Mouse (Mus musculus) layer of hippocampus, adult 9-10 months (tissue): ENCODE data around the gene Ankrd13b.

Experiments
- DNase-seq: peaks from one replicate; pipeline ENCODE4 v3.0.0; 2022; ENCODE audit warnings: low spot score

Ankrd13b gene

DNA sequence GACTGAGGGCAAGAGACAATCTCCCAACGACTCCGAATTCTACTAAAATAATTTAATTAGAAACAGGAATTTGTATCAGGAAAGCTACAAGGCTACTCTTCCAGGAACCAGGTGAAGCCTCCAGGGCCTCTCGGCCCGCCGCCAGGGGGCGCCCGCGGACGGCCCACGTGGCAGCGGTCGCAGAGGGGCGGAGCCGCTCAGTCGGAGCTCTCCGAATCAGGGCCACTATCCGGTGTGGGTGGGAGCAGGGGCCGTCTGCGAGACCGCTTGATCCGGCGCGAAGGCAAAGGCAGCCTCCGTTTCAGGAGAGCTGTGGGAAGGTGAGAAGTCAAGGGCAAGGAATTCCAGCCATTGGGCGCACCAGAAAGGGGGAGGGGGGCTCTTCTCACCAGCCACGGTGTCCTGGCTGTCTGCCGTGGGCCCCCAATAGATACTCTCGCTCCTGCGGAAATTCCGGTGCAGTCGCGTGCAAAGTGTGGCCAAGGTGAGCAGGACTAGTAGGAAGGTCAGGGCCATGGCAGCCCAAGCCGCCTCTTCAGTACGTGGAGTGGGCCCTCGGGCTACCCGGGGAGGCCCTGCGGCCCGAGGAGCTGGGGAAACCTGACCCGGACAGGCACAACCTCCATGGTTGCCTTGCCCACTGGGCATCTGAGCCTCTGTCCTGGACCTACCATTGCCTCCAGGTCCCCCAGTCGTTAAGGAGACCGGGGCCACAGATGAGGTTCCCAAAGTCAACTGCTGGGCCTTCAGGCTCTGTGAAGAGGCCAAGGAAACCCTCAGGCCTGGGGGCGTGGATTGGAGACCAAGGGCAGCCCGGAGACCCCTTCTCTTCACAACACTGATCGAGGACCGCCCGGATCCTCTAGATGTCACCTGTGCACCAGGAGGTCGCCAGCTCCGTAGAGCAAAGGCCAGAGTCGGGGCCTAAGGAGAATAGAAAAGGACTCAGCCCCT lies 18.9 kb upstream of the Ankrd13b start:
- DNase-seq: no peak

DNA sequence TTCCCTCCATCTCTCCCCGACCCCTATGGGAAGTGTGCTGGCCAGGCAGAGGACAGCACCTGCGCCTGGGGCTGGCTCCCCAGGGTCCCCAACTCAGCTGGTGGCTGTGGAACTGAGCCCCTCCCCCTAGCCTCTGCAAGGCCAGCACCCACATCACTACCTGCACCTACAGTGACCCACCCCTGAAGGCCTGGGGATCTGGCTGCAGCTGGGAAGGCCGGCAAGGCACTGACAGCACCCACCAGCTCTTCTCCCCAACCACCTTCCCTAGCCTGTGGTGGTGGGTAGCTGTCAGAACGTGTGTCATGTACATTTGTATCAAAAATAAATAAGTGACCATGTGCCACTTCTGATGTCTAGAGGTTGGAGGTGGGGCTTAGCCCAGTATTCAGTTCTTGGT lies 17.9 kb upstream of the Ankrd13b start:
- no peak for DNase-seq

DNA sequence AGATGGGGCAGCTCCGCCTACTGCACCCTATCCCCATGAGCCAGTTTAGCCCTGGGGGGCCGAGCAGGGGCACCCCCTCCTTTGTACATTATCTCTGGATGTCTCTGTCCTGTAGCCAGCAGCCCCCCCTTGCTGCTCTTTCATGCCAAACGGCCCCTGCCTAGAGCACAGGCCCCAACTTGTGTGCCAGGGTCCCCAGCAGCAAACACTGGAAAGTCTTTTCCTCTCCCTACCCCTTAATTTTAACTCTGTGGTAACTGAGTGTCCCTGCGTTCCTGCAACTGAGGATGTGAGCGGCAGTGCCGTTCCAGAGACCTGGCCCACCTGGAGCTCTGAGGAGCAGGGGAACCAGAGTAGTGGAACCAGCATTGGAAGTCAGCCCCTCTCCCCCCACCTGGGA lies 17.5 kb upstream of the Ankrd13b start:
- DNase-seq: no peak

DNA sequence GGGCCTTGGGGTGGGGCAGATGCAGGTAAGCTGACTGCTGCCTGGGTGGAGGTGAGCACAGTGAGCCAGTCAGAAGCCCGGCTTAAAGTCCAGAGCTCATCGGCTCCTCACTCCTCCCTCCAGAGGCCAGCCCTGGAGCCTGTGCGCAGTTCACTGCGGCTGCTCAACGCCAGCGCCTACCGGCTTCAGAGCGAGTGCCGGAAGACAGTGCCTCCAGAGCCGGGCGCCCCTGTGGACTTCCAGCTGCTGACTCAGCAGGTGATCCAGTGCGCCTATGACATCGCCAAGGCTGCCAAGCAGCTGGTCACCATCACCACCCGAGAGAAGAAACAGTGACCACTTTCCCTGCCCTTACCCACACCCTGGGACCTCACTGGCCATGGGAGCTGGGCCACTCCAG lies 16.8 kb upstream of the Ankrd13b start:
- no peak for DNase-seq

DNA sequence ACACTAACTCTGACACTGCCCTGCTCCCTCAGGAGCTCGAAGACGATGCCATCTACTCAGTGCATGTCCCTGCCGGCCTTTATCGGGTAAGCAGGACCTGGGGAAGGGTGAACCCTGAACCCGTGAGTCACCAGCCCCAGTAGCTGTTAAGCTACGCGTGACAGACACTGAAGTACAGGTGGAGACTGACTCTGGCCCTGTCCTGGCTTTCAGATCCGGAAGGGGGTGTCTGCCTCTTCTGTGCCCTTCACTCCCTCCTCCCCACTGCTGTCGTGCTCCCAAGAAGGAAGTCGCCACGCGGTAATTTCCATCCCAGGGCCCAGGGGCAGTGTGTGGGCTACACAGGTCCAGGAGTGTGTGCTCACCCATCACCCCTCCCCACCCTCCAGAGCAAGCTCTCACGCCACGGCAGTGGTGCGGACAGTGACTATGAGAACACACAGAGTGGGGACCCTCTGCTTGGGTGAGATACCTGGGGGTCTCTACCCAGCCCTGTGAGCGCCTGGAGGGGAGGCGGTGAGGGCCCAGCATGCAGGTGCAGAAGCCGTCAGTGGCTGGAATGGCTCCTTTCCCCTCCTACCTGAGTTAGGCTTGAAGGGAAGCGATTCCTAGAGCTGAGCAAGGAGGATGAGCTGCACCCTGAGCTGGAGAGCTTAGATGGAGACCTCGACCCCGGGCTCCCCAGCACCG lies 16.0 kb upstream of the Ankrd13b start:
- no peak for DNase-seq

DNA sequence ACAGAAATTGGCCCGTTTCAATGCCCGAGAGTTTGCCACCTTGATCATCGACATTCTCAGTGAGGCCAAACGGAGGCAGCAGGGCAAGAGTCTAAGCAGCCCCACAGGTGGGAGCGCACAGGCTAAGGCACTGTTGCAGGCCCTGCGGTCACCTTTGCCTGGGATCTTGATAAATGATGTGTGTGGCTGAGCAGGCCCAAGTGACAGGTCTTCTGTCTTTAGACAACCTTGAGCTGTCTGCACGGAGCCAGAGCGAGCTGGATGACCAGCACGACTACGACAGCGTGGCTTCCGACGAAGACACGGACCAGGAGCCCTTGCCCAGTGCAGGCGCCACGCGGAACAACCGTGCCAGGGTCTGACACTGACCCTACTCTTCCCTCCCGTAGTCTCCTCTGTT lies 14.9 kb upstream of the Ankrd13b start:
- no peak for DNase-seq

DNA sequence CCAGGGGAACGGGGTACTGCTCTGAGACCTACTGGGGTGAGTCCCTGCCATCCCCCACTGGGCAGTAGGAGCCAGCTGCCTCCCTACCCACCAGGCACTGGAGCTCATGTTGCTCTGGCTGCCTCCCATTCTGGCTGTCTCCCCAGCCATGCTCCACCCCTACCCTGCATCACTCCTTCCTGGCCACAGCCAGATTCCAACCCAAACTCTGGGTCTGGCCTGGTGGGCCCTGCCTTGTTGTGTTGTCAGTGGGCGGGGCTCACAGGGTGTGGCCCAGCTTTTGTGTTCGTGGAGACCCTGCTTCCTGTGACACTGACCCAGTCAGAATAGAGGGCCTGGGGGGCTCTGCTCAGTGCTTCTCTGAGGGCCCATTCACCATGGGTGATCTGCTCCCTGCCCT lies 14.0 kb upstream of the Ankrd13b start:
- DNase-seq: no peak

DNA sequence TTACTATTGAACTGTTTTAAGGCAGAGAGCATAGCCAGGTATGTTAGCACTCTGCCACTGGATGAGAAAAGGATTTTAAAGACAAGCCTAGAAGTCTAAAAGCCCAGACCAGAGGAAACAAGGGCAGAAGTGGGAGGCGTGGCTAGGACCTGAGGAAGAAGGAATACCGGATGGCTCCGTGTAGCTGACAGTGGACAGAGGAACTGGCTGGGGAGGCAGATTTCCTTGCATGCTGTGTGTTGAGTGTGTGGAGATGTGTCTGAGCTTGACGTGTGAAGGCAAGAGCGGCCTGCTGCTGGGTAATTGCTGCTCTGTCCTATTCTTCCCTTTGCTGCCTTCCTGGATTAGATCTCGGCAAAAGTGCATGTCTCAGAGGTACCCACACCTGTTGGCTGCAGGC lies 13.0 kb upstream of the Ankrd13b start:
- DNase-seq: no peak

DNA sequence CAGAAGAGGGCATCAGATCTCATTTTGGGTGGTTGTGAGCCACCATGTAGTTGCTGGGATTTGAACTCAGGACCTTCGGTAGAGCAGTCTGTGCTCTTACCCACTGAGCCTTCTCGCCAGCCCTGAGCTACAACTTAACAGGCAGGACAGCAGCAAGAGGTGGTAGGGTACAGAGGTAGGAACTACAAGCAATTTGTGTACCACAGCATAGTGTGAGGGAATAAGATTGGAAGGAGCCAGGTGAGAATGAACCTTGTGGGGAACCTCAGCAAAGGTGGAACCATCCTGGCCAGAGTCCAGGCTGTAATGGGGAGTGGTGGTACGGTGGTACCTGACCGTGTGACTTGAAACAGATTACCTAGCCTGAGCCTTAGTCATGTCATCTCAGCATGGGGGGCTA lies 12.5 kb upstream of the Ankrd13b start:
- DNase-seq: no peak

DNA sequence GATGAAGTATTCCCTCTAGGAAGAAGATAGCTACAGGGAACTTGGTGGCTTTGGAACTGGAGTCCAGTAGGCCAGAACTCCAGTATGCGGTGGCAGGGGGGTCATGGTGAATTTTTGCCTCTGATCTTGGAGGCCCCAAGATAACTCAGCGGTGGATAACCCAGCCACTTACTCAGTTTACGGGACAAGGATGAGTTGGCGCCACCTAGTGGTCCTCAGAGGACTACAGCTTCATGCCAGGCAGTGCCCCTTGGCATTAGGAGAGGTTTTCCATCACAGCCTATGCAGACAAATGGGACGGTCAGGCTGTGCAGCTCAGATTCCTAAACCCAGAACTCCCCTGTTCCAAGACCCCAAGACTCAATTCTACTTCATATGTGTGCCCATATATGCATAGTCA lies 11.9 kb upstream of the Ankrd13b start:
- no peak for DNase-seq

DNA sequence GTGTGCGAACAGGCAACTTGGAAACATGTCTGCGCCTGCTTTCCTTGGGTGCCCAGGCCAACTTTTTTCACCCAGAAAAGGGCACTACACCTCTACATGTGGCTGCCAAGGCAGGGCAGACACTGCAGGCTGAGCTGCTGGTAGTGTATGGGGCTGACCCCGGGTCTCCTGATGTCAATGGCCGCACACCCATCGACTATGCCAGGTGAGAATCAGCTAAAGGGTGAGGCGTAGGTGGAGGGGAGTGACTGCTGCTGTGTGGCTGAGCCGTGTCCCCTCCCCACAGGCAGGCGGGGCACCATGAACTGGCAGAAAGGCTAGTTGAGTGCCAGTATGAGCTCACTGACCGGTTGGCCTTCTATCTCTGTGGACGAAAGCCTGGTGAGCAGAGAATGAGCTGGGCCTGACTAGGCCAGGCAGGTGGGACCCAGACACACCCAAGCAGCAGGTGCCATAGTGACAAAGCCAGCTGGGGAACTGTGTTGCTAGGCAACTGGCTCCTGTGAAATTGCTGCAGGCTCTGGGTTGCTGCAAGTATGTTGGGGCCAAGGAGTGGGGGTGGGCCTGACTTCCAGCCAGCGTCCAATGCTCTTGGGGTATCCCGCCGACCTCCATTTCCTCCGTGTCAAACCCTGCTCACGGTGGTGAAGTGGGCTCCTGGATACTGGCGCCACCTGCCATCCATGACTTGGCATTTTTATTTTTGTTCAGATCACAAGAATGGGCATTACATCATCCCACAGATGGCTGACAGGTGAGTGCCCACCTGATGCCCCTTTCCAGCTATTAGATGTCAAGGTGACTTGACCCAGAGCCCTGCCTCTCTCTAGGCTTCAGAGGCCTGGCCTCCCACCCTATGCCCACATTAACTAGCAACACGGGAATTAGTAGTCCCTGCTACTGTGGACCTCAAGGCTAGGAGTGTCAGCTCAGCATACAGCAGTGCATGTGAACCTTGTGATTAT lies 11.2 kb upstream of the Ankrd13b start:
- DNase-seq: no peak

DNA sequence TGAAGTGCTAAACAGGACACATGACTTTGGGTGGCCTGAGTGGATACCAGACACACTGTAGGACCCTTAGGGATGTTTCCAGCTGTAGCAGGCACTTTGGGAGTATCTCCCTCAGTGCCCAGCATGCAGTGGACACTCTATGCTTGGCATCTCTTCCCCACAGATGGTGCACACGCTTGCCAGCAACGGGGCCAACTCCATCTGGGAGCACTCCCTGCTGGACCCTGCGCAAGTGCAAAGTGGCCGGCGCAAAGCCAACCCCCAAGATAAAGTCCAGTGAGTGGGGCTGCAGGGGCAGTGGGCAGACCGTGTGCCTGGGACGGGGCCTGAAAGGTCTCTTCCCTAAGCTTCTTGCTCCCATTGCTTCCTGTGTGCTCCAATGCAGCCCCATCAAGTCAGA lies 9.9 kb upstream of the Ankrd13b start:
- DNase-seq: no peak

DNA sequence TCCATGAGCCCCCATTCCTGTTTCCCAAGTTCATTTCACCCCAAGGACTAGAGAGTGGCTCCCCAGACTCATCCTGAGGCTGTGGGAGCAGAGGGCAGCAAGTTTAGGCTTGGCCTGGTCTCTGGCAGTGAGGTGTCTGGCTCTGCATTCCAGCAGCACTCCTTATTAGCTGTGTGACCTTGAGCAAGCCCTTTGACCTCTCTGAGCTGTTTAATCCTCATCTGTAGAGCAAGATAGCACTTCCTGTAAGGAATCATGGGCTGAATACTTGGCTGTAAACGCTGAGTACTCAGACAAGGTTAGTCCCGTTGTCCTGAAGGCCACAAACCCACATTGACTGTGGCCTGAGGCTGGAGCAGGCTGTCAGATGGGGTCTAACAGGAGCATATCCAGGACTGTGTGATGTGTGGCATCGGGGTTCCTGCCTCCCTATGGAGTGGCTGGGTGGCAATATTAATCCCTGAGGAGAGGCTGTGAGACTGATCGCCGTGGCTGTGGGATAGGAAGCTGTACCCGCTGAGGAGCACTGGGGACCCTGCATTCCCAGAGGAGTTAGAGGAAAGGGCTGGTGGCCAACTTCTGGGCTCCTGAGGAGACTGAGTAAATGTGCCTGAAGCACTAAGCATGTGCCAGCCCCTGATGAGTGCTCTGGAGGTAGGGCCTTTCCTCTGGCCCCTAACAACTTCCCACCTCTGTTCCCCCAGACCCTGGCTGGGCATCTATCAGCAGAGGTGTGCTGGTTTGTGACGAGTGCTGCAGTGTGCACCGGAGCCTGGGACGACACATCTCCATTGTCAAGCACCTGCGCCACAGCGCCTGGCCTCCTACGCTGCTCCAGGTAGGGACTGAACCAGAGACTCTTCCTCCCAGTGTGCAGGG lies 9.0 kb upstream of the Ankrd13b start:
- DNase-seq: no peak

DNA sequence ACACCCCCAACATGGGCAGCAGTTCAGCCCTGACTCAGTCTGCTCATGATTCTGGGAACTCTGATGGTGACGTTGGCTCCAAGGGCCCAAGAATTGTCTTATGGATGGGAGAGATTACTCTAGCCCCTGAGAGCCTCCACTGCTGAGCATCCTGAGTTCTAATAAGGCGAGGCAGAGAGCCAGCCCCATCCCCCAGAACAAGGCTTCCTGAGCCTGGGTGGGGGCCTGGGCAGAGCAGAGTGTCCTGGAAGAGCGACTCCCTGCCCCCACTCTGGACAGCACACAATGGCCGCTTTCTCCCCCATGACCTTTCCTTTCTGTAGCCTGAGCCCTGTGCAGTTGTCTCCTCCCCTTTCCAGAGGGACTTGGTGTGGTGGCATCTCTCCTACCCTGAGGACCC lies 8.4 kb upstream of the Ankrd13b start:
- no peak for DNase-seq

DNA sequence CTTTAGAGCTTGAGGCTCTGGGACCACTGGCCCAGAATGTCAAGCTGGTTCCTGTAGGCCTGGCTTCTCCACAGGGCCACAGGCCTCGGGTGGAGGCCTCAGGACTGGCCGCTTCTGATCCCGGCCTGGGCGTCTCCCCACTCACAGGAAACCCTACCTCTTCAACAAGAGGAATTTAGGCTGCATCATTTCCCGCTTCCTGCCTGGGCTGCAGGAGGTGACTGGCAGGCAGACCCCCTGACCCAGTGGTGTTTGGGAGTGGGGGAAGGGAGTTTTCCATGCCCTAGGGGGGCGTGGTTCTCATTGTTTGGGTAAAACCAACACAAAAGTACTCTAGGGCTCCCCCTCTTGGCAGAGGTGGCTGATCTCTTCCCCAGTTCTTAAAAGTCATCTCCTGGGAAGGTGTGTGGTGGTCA lies 7.9 kb upstream of the Ankrd13b start:
- DNase-seq: no peak

DNA sequence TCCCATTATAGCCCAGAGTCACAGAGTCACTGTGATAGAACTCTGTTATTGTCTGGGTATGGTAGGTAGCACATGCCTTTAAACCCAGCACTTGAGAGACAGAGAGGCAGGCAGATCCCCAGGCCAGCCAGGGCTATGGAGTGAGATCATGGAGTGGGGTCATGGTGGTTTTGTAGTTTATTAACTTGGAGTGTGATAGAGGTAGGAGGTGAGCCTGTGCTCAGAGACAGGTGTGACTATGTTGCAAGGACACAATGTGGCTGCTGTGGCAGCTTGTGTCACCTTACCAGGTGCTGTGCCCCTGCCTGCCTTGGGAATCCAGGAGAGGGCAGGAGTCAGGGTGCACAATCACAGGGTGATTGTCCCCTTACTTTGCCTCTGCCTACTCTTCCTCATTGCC lies 6.0 kb upstream of the Ankrd13b start:
- DNase-seq: no peak

DNA sequence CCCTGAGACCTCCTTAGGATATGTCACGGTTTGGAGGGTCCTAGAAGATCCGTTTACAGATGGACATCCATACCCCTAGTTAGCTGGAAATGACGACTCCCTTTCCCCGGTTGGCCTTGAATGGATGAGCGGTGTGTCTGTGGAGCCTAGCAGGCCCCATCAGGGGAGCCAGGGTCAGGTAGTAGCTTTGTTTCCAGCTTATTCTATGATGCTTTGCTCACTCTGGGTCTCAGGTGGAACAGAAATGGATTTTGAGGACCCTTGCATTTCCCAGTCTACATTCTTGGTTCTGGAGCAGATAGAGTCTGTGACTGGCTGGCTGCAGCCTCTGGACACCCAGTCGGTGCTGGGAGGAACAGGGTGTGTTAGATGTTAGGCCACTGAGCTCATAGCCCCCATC lies 5.3 kb upstream of the Ankrd13b start:
- no peak for DNase-seq

DNA sequence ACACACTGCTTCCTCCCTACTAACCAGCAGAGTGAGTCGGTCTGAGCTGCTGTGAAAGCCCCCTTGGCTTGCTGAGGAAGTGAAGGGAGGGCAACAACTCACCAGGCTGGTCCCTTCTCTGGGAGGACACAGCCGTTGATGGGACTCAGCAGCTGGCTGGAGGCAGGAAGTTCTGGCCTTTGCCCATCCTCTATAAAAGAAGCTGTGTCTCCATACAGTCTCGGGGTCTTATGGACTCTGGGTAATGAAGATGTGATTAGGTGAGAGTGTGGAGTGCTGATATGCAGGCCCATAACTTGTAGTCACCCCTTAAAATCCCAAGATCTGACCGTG lies 4.8 kb upstream of the Ankrd13b start:
- DNase-seq: no peak

DNA sequence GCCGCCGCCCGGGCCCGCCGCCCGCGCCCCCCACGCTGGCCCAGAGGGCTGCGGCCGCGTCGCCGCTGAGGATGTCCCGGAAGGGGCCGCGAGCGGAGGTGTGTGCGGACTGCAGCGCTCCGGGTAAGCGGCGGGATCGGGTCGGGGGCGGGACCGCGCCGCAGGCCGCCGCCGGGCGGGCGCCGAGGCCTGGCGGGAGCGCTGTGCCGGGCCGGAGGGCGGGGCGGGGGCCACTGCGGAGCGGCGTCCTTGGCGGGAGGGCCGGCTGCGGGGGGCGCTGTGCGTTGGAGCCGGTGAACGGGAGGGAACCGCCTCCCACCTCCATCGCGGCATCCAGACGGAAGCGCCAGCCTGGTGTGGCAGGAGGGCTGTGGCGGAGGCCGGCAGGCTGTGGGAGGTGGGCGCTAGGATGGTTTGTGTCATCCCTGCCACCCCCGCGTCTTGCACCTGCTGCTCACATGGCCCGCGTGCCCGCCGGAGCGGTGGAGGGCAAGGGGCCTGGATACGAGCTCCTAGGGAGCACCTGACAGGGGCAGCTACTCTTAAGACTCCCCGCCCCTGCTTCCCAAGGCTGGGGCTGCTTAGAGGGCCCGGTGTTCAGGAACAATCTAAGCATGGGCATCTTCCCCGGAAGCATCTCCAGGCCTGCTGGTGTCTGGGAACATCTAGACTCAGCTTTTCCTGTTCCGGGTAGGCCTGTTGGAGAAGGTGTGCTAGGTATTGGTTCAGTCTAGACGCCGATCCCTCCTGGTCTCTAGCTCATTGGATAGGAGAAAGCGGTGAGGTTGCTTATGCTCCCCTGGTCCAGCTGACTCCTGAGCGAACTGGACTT lies 4.2 kb upstream of the Ankrd13b start, which contains the start of gene Git1:
Git1 (plus strand) TSS at position 51 of the 832 bp plus-strand sequence.
- no peak for DNase-seq

DNA sequence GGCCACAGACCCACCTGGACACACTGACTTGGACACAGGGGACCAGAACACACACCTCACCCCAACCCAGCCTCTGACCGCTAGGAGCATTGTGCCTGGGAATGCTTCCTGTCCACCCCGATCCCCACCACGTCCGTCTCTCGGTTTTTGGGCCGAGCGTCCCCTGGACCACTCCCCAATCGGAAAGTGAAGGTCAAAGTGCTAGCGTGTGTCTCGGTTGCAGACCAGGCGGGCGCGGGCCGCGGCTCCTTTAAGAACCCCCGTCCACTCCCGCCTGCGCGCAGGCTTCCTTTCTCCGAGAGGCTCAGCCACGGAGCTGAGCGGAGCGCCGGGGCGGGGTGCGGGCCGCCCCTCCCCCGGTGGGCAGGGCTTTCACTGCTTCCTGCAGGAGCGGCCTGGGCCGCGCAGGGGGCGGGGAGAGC lies 3.4 kb upstream of the Ankrd13b start:
- no peak for DNase-seq
